Mouse (Mus musculus) heart, embryonic 12.5 days (tissue): ENCODE results near the gene Krt33a. TPM values are rescaled to one million over a fixed set of nuclear protein-coding genes. Genes with fewer than 3 reads are reported as not detected.

Experiments used
- ATAC-seq: fragments of 200-750 bp; cut with Nextera tagmentation; 2 replicates; pipeline ENCODE4 v1.8.0; 2017; ENCODE audit warnings: moderate TSS enrichment, moderate library complexity; ENCODE audit not compliant: insufficient number of reproducible peaks, low FRiP score
- H3K27ac ChIP-seq: fragments of 300-500 bp; sonication (generic); 2 replicates; pipeline ENCODE4 v1.5.1; 2016; ENCODE audit warnings: mild to moderate bottlenecking, moderate library complexity; ENCODE audit not compliant: poor library complexity, severe bottlenecking
- H3K27me3 ChIP-seq: fragments of 300-500 bp; sonication (generic); replicated peaks from 2 replicates; pipeline ENCODE4 v1.6.1; 2016; ENCODE audit warnings: mild to moderate bottlenecking, moderate library complexity
- H3K36me3 ChIP-seq: fragments of 300-500 bp; sonication (generic); 2 replicates; pipeline ENCODE4 v1.6.1; 2016; ENCODE audit warnings: mild to moderate bottlenecking, moderate library complexity
- H3K4me1 ChIP-seq: fragments of 300-500 bp; sonication (generic); replicated peaks from 2 replicates; pipeline ENCODE4 v1.6.1; 2016; ENCODE audit warnings: mild to moderate bottlenecking
- H3K4me2 ChIP-seq: fragments of 300-500 bp; sonication (generic); 2 replicates; pipeline ENCODE4 v1.6.1; 2016; ENCODE audit warnings: mild to moderate bottlenecking, moderate library complexity
- H3K4me3 ChIP-seq: fragments of 300-500 bp; sonication (generic); 2 replicates; pipeline ENCODE4 v1.5.1; 2016; ENCODE audit warnings: mild to moderate bottlenecking
- H3K9ac ChIP-seq: fragments of 300-500 bp; sonication (generic); 2 replicates; pipeline ENCODE4 v1.6.1; 2016; ENCODE audit warnings: mild to moderate bottlenecking, moderate library complexity
- H3K9me3 ChIP-seq: fragments of 300-500 bp; sonication (generic); replicated peaks from 2 replicates; pipeline ENCODE4 v1.6.1; 2016; ENCODE audit warnings: mild to moderate bottlenecking, moderate library complexity
- WGBS: fragments of 180-500 bp; shearing (Covaris S2); methylation state at CpG from one replicate; pipeline ENCODE4 v1.1.7; 2016; 5-methylcytosine and 5-hydroxymethylcytosine counted together
- polyA plus RNA-seq: library from polyadenylated mRNA; unstranded; fragments of >200 nt; fragmentation: Nextera tagmentation; extraction: Ambion mirVana; gene quantifications from 2 replicates; pipeline ENCODE4 v1.2.1, GENCODE M21; 2016

The Krt33a gene
- polyA plus RNA-seq, 1 experiment from 2014 or later: not detected

- H3K36me3 ChIP-seq: no peaks in the 10 kb centered on the region
- H3K27me3 ChIP-seq: peaks cover 26% of the 10 kb centered on the region; the same call in 1 of the 2 replicates
- no peak for ATAC-seq
- H3K27ac ChIP-seq: no peak within 1 kb of the TSS
- H3K4me2 ChIP-seq: no peak within 1 kb of the TSS
- H3K4me3 ChIP-seq: no peak within 1 kb of the TSS
- H3K9me3 ChIP-seq: no peaks in the 10 kb centered on the region
- H3K4me1 ChIP-seq: no peaks in the 10 kb centered on the region
- WGBS: 74% methylated on average over 8 of the region's 8 CpGs
- H3K9ac ChIP-seq: no peak within 1 kb of the TSS
Measured at GRCm38 (mm10) chr11:99986180-99986647, 29.8 kb downstream of the Krt33a start, which contains the start of gene Krtap16-1. TSS of gene Krtap16-1 (minus strand) at chr11:99986597.

GRCm38 (mm10) chr11:99985291-99986092 is 30.5 kb downstream of the Krt33a start:
- no peak overlapping the region for H3K4me2 ChIP-seq
- H3K36me3 ChIP-seq: no peaks in the 10 kb centered on the region
- peaks cover 26% of the 10 kb centered on the region; the same call in 1 of the 2 replicates for H3K27me3 ChIP-seq
- ATAC-seq: no peak
- 71% methylated on average over 20 of the region's 20 CpGs for WGBS
- no peaks in the 10 kb centered on the region for H3K9me3 ChIP-seq
- no peak overlapping the region for H3K4me3 ChIP-seq
- no peaks in the 10 kb centered on the region for H3K4me1 ChIP-seq
- H3K9ac ChIP-seq: no peak overlapping the region
- no peak overlapping the region for H3K27ac ChIP-seq

GRCm38 (mm10) chr11:99983442-99983841 is 32.6 kb downstream of the Krt33a start:
- no peak overlapping the region for H3K4me2 ChIP-seq
- H3K9me3 ChIP-seq: no peaks in the 10 kb centered on the region
- WGBS: 88% methylated on average over 1 of the region's 1 CpGs
- no peaks in the 10 kb centered on the region for H3K4me1 ChIP-seq
- H3K36me3 ChIP-seq: no peaks in the 10 kb centered on the region
- peaks cover 26% of the 10 kb centered on the region; the same call in 1 of the 2 replicates for H3K27me3 ChIP-seq
- no peak overlapping the region for H3K27ac ChIP-seq
- no peak overlapping the region for H3K9ac ChIP-seq
- H3K4me3 ChIP-seq: no peak overlapping the region
- ATAC-seq: no peak

GRCm38 (mm10) chr11:99982731-99983130 is 33.3 kb downstream of the Krt33a start:
- Histone ChIP-seq H3K4me3 (no peak overlapping the region), H3K9ac (no peak overlapping the region), H3K27ac (no peak overlapping the region), H3K9me3 (no peaks in the 10 kb centered on the region), H3K4me2 (no peak overlapping the region), H3K4me1 (no peaks in the 10 kb centered on the region), H3K36me3 (no peaks in the 10 kb centered on the region), H3K27me3 (peaks cover 26% of the 10 kb centered on the region; the same call in 1 of the 2 replicates)
- 79% methylated on average over 9 of the region's 9 CpGs for WGBS
- ATAC-seq: no peak

GRCm38 (mm10) chr11:99978953-99979352 is 37.1 kb downstream of the Krt33a start, which contains the start of gene Krtap29-1:
TSS of gene Krtap29-1 (minus strand) at chr11:99979053.
- Histone ChIP-seq H3K27ac (no peak within 1 kb of the TSS), H3K36me3 (no peaks in the 10 kb centered on the region), H3K4me1 (no peaks in the 10 kb centered on the region), H3K4me3 (no peak within 1 kb of the TSS), H3K27me3 (no peaks in the 10 kb centered on the region), H3K4me2 (no peak within 1 kb of the TSS), H3K9ac (no peak within 1 kb of the TSS), H3K9me3 (no peaks in the 10 kb centered on the region)
- WGBS: 65% methylated on average over 5 of the region's 5 CpGs
- no peak for ATAC-seq

DNA sequence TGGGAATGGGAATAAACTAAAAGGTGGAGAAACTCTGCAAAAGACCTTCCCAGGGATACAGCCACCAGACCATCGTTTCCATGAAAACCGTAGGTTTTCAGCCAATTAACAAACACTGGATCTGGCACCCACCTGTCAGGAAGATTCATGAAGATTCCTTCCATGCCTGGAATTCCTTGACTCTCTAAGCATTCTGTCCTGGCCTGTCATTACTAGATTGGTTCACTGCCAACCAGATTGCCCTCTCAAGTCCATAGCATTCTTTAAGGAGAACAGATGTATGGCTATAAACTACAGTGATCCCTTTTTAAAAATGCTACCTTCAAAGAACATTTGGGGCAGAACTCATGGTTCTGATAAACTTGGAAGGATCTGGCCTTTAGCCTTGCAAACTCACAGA is 50.1 kb downstream of the Krt33a start:
- ATAC-seq: no peak
- Histone ChIP-seq H3K9me3 (no peaks in the 10 kb centered on the region), H3K9ac (no peak overlapping the region), H3K27me3 (no peaks in the 10 kb centered on the region), H3K4me3 (no peak overlapping the region), H3K36me3 (no peaks in the 10 kb centered on the region), H3K4me2 (no peak overlapping the region), H3K4me1 (peaks cover 3% of the 10 kb centered on the region; the same call in 1 of the 2 replicates), H3K27ac (no peak overlapping the region)
- WGBS: 42% methylated on average over 2 of the region's 2 CpGs

GRCm38 (mm10) chr11:99964213-99964612 is 51.8 kb downstream of the Krt33a start:
- H3K4me2 ChIP-seq: no peak overlapping the region
- no peak overlapping the region for H3K4me3 ChIP-seq
- H3K9ac ChIP-seq: no peak overlapping the region
- ATAC-seq: no peak
- no peaks in the 10 kb centered on the region for H3K9me3 ChIP-seq
- peaks cover 3% of the 10 kb centered on the region; the same call in 1 of the 2 replicates for H3K4me1 ChIP-seq
- WGBS: 47% methylated on average over 6 of the region's 6 CpGs
- H3K27ac ChIP-seq: no peak overlapping the region
- H3K27me3 ChIP-seq: no peaks in the 10 kb centered on the region
- H3K36me3 ChIP-seq: no peaks in the 10 kb centered on the region

Other genes with a start within 250 kb of the Krt33a start
- not detected in 2 replicates for gene Gm11595, start 243.3 kb downstream of the Krt33a start, polyA plus RNA-seq
- not detected in 2 replicates for gene Krtap4-8, start 235.5 kb downstream of the Krt33a start, polyA plus RNA-seq
- gene Krtap4-9, start 231.0 kb downstream of the Krt33a start, polyA plus RNA-seq: not detected in 2 replicates
- gene Gm11596, start 222.7 kb downstream of the Krt33a start, polyA plus RNA-seq: not detected in 2 replicates
- gene Gm11569, start 217.3 kb downstream of the Krt33a start, polyA plus RNA-seq: not detected in 2 replicates
- not detected in 2 replicates for gene Gm11554, start 211.8 kb downstream of the Krt33a start, polyA plus RNA-seq
- not detected in 2 replicates for gene Krtap4-13, start 206.3 kb downstream of the Krt33a start, polyA plus RNA-seq
- not detected in 2 replicates for gene Gm11564, start 200.5 kb downstream of the Krt33a start, polyA plus RNA-seq
- not detected in 2 replicates for gene 2300003K06Rik, start 178.1 kb downstream of the Krt33a start, polyA plus RNA-seq
- gene Krtap4-16, start 164.6 kb downstream of the Krt33a start, polyA plus RNA-seq: not detected in 2 replicates
- not detected in 2 replicates for gene Gm11568, start 158.3 kb downstream of the Krt33a start, polyA plus RNA-seq
- gene Gm11559, start 151.7 kb downstream of the Krt33a start, polyA plus RNA-seq: not detected in 2 replicates
- gene Krtap9-1, start 142.8 kb downstream of the Krt33a start, polyA plus RNA-seq: not detected in 2 replicates
- gene Gm11567, start 137.0 kb downstream of the Krt33a start, polyA plus RNA-seq: not detected in 2 replicates
- gene Krtap31-1, start 108.3 kb downstream of the Krt33a start, polyA plus RNA-seq: not detected in 2 replicates
- not detected in 2 replicates for gene Gm11565, start 101.5 kb downstream of the Krt33a start, polyA plus RNA-seq
- gene Krtap31-2, start 79.9 kb downstream of the Krt33a start, polyA plus RNA-seq: not detected in 2 replicates
- not detected in 2 replicates for gene Krtap9-5, start 67.7 kb downstream of the Krt33a start, polyA plus RNA-seq
- not detected in 2 replicates for gene Krtap29-1, start 37.2 kb downstream of the Krt33a start, polyA plus RNA-seq
- gene Krtap16-1, start 29.6 kb downstream of the Krt33a start, polyA plus RNA-seq: not detected in 2 replicates
- not detected in 2 replicates for gene Krtap17-1, start 22.2 kb downstream of the Krt33a start, polyA plus RNA-seq
- gene Krt33b, start 13.7 kb upstream of the Krt33a start, polyA plus RNA-seq: not detected in 2 replicates
- gene Krt34, start 25.3 kb upstream of the Krt33a start, polyA plus RNA-seq: not detected in 2 replicates
- not detected in 2 replicates for gene Krt31, start 34.3 kb upstream of the Krt33a start, polyA plus RNA-seq
- gene Krt32, start 72.0 kb upstream of the Krt33a start, polyA plus RNA-seq: not detected in 2 replicates
- not detected in 2 replicates for gene Krt35, start 80.0 kb upstream of the Krt33a start, polyA plus RNA-seq
- not detected in 2 replicates for gene Krt36, start 89.4 kb upstream of the Krt33a start, polyA plus RNA-seq
- 0.14 and 0.20 TPM in 2 replicates for gene Krt13, start 105.4 kb upstream of the Krt33a start, polyA plus RNA-seq
- 0.58 and 0.69 TPM in 2 replicates for gene Krt15, start 119.7 kb upstream of the Krt33a start, polyA plus RNA-seq
- 86.8 and 88.0 TPM in 2 replicates for gene Krt19, start 132.5 kb upstream of the Krt33a start, polyA plus RNA-seq
- gene Krt9, start 177.0 kb upstream of the Krt33a start, polyA plus RNA-seq: not detected in 2 replicates
- 1.3 and 2.2 TPM in 2 replicates for gene Krt14, start 191.3 kb upstream of the Krt33a start, polyA plus RNA-seq
- gene Krt16, start 232.7 kb upstream of the Krt33a start, polyA plus RNA-seq: not detected in 2 replicates
- gene Krt17, start 244.8 kb upstream of the Krt33a start, polyA plus RNA-seq: 1.3 and 1.9 TPM in 2 replicates